Mouse (Mus musculus) midbrain, embryonic 13.5 days (tissue): ENCODE data around the gene Ccdc6. TPM values are rescaled to one million over a fixed set of nuclear protein-coding genes. Genes with fewer than 3 reads are reported as not detected.

Experiments used
- ATAC-seq: fragments of 200-750 bp; cut with Nextera tagmentation; 2 replicates; pipeline ENCODE4 v1.8.0; 2017; ENCODE audit warnings: mild to moderate bottlenecking, moderate TSS enrichment, moderate library complexity
- H3K27ac ChIP-seq: fragments of 300-500 bp; sonication (generic); 2 replicates; pipeline ENCODE4 v1.5.1; 2015; ENCODE audit warnings: inconsistent platforms, mild to moderate bottlenecking, moderate library complexity
- H3K27me3 ChIP-seq: fragments of 300-500 bp; sonication (generic); 2 replicates; pipeline ENCODE4 v1.6.1; 2015; ENCODE audit warnings: mild to moderate bottlenecking, inconsistent platforms
- H3K36me3 ChIP-seq: fragments of 300-500 bp; sonication (generic); 2 replicates; pipeline ENCODE4 v1.6.1; 2015; ENCODE audit warnings: mild to moderate bottlenecking, inconsistent platforms
- H3K4me1 ChIP-seq: fragments of 300-500 bp; sonication (generic); replicated peaks from 2 replicates; pipeline ENCODE4 v1.6.1; 2015; ENCODE audit warnings: inconsistent platforms
- H3K4me2 ChIP-seq: fragments of 300-500 bp; sonication (generic); replicated peaks from 2 replicates; pipeline ENCODE4 v1.6.1; 2015; ENCODE audit warnings: moderate library complexity, mild to moderate bottlenecking, inconsistent platforms
- H3K4me3 ChIP-seq: fragments of 300-500 bp; sonication (generic); replicated peaks from 2 replicates; pipeline ENCODE4 v1.5.1; 2015; ENCODE audit warnings: mild to moderate bottlenecking, inconsistent platforms
- H3K9ac ChIP-seq: fragments of 300-500 bp; sonication (generic); replicated peaks from 2 replicates; pipeline ENCODE4 v1.6.1; 2015; ENCODE audit warnings: mild to moderate bottlenecking, inconsistent platforms
- H3K9me3 ChIP-seq: fragments of 300-500 bp; sonication (generic); 2 replicates; pipeline ENCODE4 v1.6.1; 2016; ENCODE audit warnings: mild to moderate bottlenecking, inconsistent platforms
- WGBS: fragments of 180-500 bp; shearing (Covaris S2); methylation state at CpG from one replicate; pipeline ENCODE4 v1.1.7; 2015; 5-methylcytosine and 5-hydroxymethylcytosine counted together
- polyA plus RNA-seq: library from polyadenylated mRNA; unstranded; fragments of >200 nt; fragmentation: Nextera tagmentation; extraction: Ambion mirVana; gene quantifications from 2 replicates; pipeline ENCODE4 v1.2.1, GENCODE M21; 2015

Gene Ccdc6
- polyA plus RNA-seq, 1 experiment from 2014 or later: 21.7 TPM

GRCm38 (mm10) chr10:70119851-70120370 is 23.0 kb downstream of the Ccdc6 start:
- Histone ChIP-seq H3K4me1 (peaks cover 43% of the 10 kb centered on the region), H3K4me2 (peak overlapping the region; percentile 13; the same call in 1 of the 2 replicates), H3K27ac (peak overlapping the region; percentile 69), H3K27me3 (no peaks in the 10 kb centered on the region), H3K4me3 (no peak overlapping the region), H3K36me3 (no peaks in the 10 kb centered on the region), H3K9ac (peak overlapping the region; percentile 11; the same call in 1 of the 2 replicates), H3K9me3 (no peaks in the 10 kb centered on the region)
- peak; percentile 55; the same call in 1 of the 2 replicates for ATAC-seq
- 32% methylated on average over 9 of the region's 9 CpGs for WGBS

DNA sequence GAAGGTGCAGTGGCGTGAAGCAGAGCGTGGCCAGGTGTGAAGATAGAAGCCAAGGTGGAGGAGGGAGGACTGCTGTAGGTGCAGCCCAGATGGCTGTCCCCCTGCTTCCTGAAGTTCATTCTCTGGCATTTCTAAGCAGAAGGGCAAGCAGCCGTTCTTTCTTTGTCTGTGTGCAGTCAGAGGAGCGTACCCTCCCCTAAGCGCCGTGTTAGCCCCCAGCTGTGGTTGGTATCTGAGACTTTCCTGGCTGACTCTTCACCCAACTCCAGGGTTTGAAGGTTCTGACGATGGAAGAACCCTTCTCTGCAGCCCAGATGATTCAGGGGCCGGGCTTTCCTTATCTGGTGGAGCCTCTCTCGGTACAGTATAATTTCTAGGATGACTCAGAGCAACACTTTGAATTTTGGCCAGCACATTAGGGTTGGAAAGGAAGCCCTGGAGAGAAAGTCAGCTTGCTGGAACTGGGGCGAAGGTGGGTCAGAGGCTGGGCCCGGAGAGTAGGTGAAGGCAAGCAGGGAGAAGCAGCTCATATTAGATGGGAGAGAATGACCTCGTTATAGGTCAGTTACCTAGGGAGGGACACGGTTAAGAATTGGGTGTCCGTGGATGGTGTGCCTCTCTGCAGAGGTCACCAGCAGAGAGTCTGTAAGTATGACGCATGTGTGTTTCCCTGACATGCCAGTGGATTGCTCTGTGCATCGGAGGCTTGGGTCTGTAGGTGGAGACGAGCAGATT is 23.9 kb downstream of the Ccdc6 start:
- ATAC-seq: 0 out of 2 replicates have a peak, but pooled peaks have one; percentile 27
- peak overlapping the region; percentile 69 for H3K27ac ChIP-seq
- no peaks in the 10 kb centered on the region for H3K36me3 ChIP-seq
- peak overlapping the region; percentile 43 for H3K9ac ChIP-seq
- H3K9me3 ChIP-seq: no peaks in the 10 kb centered on the region
- 58% methylated on average over 17 of the region's 17 CpGs for WGBS
- H3K4me2 ChIP-seq: no peak overlapping the region
- peaks cover 52% of the 10 kb centered on the region for H3K4me1 ChIP-seq
- H3K4me3 ChIP-seq: no peak overlapping the region
- H3K27me3 ChIP-seq: no peaks in the 10 kb centered on the region

- Histone ChIP-seq H3K27ac (peak overlapping the region; percentile 69; the same call in 1 of the 2 replicates), H3K4me2 (no peak overlapping the region)
- 84% methylated on average over 8 of the region's 8 CpGs for WGBS
Observed at GRCm38 (mm10) chr10:70121406-70121695, 24.4 kb downstream of the Ccdc6 start.

GRCm38 (mm10) chr10:70123454-70123853 is 26.5 kb downstream of the Ccdc6 start:
- WGBS: 96% methylated on average over 2 of the region's 2 CpGs
- Histone ChIP-seq H3K9me3 (no peaks in the 10 kb centered on the region), H3K4me2 (no peak overlapping the region), H3K27ac (no peak overlapping the region), H3K36me3 (no peaks in the 10 kb centered on the region), H3K4me1 (peaks cover 64% of the 10 kb centered on the region), H3K4me3 (no peak overlapping the region), H3K27me3 (no peaks in the 10 kb centered on the region), H3K9ac (no peak overlapping the region)
- ATAC-seq: no peak

More at GRCm38 (mm10) chr10:70121406-70121695, 24.4 kb downstream of the Ccdc6 start:
- Histone ChIP-seq H3K4me3 (no peak overlapping the region), H3K9ac (no peak overlapping the region), H3K27me3 (no peaks in the 10 kb centered on the region), H3K36me3 (no peaks in the 10 kb centered on the region), H3K4me1 (peaks cover 57% of the 10 kb centered on the region), H3K9me3 (no peaks in the 10 kb centered on the region)
- ATAC-seq: no peak

DNA sequence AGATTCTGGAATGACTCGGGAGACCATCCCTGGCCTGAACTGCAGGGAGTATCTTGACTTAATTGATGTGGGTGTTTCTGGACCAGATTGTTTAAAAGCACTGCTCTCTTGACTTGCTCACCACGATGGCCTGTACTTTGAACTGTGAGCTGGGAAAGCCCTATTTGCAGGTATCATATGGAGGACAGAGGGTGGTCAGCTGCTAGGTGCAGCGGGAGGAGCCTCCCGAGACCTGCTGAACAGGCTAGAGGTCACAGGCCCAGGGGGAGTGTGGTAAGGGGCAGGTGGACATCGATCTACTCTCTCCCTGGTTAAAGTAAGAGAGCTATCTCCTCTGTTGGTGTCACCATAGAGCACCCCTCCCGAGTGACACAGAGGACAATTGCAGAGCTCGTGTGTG is 28.6 kb downstream of the Ccdc6 start:
- ATAC-seq: no peak
- no peaks in the 10 kb centered on the region for H3K9me3 ChIP-seq
- H3K4me1 ChIP-seq: peaks cover 46% of the 10 kb centered on the region
- no peaks in the 10 kb centered on the region for H3K27me3 ChIP-seq
- WGBS: 82% methylated on average over 7 of the region's 7 CpGs
- H3K4me2 ChIP-seq: no peak overlapping the region
- H3K36me3 ChIP-seq: no peaks in the 10 kb centered on the region
- no peak overlapping the region for H3K9ac ChIP-seq
- no peak overlapping the region for H3K27ac ChIP-seq
- no peak overlapping the region for H3K4me3 ChIP-seq

GRCm38 (mm10) chr10:70127273-70127672 is 30.4 kb downstream of the Ccdc6 start:
- H3K9me3 ChIP-seq: no peaks in the 10 kb centered on the region
- no peak for ATAC-seq

GRCm38 (mm10) chr10:70128408-70128807 is 31.5 kb downstream of the Ccdc6 start:
- no peak overlapping the region for H3K27ac ChIP-seq
- no peak overlapping the region for H3K4me2 ChIP-seq
- WGBS: 97% methylated on average over 8 of the region's 8 CpGs
- H3K9me3 ChIP-seq: no peaks in the 10 kb centered on the region
- no peaks in the 10 kb centered on the region for H3K36me3 ChIP-seq
- H3K27me3 ChIP-seq: no peaks in the 10 kb centered on the region
- peaks cover 29% of the 10 kb centered on the region for H3K4me1 ChIP-seq
- H3K9ac ChIP-seq: no peak overlapping the region
- no peak overlapping the region for H3K4me3 ChIP-seq
- ATAC-seq: no peak

More at GRCm38 (mm10) chr10:70127273-70127672, 30.4 kb downstream of the Ccdc6 start:
- Histone ChIP-seq H3K27me3 (no peaks in the 10 kb centered on the region), H3K27ac (no peak overlapping the region), H3K4me2 (no peak overlapping the region), H3K36me3 (no peaks in the 10 kb centered on the region), H3K9ac (no peak overlapping the region), H3K4me3 (no peak overlapping the region), H3K4me1 (peaks cover 29% of the 10 kb centered on the region)
- WGBS: 69% methylated on average over 8 of the region's 8 CpGs

DNA sequence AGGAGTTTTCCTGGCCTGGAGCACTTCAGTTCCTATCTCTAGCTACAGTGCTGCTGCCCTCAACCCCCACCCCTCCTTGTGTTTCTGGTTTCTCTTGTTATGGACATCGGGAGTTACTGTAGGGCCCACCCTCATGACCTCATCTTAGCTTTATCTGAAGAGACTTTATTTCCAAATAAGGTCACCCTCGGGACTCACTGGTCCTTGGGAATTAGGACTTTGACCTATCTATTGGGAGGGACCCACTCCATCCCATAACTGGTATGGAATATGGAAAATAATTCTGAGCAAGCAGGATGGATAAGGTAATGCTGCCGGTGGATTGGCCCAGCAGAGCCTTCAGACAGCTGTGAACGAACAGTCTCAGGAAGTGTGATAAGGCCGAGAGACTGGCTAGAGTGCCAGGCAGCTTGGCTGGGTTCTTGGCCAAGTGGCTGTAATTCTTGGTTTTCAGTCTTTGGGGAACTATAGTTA is 35.2 kb downstream of the Ccdc6 start:
- Histone ChIP-seq H3K4me1 (peaks cover 8% of the 10 kb centered on the region), H3K27ac (no peak overlapping the region), H3K4me3 (no peak overlapping the region), H3K27me3 (no peaks in the 10 kb centered on the region), H3K36me3 (no peaks in the 10 kb centered on the region), H3K9ac (no peak overlapping the region), H3K9me3 (no peaks in the 10 kb centered on the region), H3K4me2 (no peak overlapping the region)
- no peak for ATAC-seq
- WGBS: 95% methylated on average over 5 of the region's 5 CpGs

- no peaks in the 10 kb centered on the region for H3K9me3 ChIP-seq
- H3K9ac ChIP-seq: no peak overlapping the region
- ATAC-seq: no peak
- whole genome bisulfite sequencing: 94% methylated on average over 6 of the region's 6 CpGs
- H3K27me3 ChIP-seq: no peaks in the 10 kb centered on the region
- no peaks in the 10 kb centered on the region for H3K36me3 ChIP-seq
- H3K27ac ChIP-seq: no peak overlapping the region
- peaks cover 2% of the 10 kb centered on the region; the same call in 1 of the 2 replicates for H3K4me1 ChIP-seq
- no peak overlapping the region for H3K4me3 ChIP-seq
- H3K4me2 ChIP-seq: no peak overlapping the region
Observed at GRCm38 (mm10) chr10:70132714-70133113, 35.8 kb downstream of the Ccdc6 start.

GRCm38 (mm10) chr10:70133188-70133587 is 36.3 kb downstream of the Ccdc6 start:
- H3K4me3 ChIP-seq: no peak overlapping the region
- no peak overlapping the region for H3K4me2 ChIP-seq
- no peaks in the 10 kb centered on the region for H3K36me3 ChIP-seq
- H3K9ac ChIP-seq: no peak overlapping the region
- no peaks in the 10 kb centered on the region for H3K9me3 ChIP-seq
- ATAC-seq: no peak
- 87% methylated on average over 6 of the region's 6 CpGs for WGBS
- H3K27ac ChIP-seq: no peak overlapping the region
- H3K27me3 ChIP-seq: no peaks in the 10 kb centered on the region
- H3K4me1 ChIP-seq: peaks cover 3% of the 10 kb centered on the region; the same call in 1 of the 2 replicates

GRCm38 (mm10) chr10:70135680-70136079 is 38.8 kb downstream of the Ccdc6 start:
- 81% methylated on average over 5 of the region's 5 CpGs for WGBS
- Histone ChIP-seq H3K9ac (no peak overlapping the region), H3K9me3 (no peaks in the 10 kb centered on the region), H3K4me1 (peaks cover 26% of the 10 kb centered on the region), H3K4me3 (no peak overlapping the region), H3K27ac (no peak overlapping the region), H3K27me3 (no peaks in the 10 kb centered on the region), H3K36me3 (no peaks in the 10 kb centered on the region), H3K4me2 (no peak overlapping the region)
- ATAC-seq: no peak

DNA sequence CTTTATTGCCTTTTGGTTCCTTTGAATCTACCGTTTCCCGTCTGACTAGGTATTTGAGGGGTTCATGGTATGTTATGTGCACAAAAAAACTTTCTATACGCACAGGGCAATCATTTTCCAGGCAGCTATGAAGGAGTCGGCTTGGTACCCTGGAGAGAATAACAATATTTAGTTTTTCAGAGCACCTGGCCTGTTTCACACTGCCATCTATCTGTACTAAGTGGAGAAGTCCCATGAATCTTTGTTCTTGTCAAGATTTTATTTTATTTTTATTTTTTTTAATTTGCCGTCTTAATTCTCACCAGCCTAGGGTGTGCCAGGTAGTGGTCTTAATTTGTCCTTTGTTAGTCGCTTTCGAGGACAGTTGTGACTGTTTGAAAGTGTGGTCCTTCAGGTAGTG is 40.7 kb downstream of the Ccdc6 start:
- H3K9ac ChIP-seq: no peak overlapping the region
- H3K4me1 ChIP-seq: peaks cover 26% of the 10 kb centered on the region
- ATAC-seq: no peak
- no peaks in the 10 kb centered on the region for H3K27me3 ChIP-seq
- peaks cover 4% of the 10 kb centered on the region; the same call in 1 of the 2 replicates for H3K36me3 ChIP-seq
- no peak overlapping the region for H3K4me3 ChIP-seq
- no peaks in the 10 kb centered on the region for H3K9me3 ChIP-seq
- no peak overlapping the region for H3K27ac ChIP-seq
- H3K4me2 ChIP-seq: no peak overlapping the region
- 89% methylated on average over 7 of the region's 7 CpGs for WGBS
